Mouse (Mus musculus) midbrain, embryonic 16.5 days (tissue): ENCODE results near the gene Tsx. TPM values are rescaled to one million over a fixed set of nuclear protein-coding genes. Genes with fewer than 3 reads are reported as not detected.

Experiments used
- ATAC-seq: fragments of 200-750 bp; cut with Nextera tagmentation; 2 replicates; pipeline ENCODE4 v1.8.0; 2017; ENCODE audit warnings: moderate TSS enrichment
- H3K27ac ChIP-seq: fragments of 300-500 bp; sonication (generic); 2 replicates; pipeline ENCODE4 v1.5.1; 2014; ENCODE audit warnings: mild to moderate bottlenecking, low read length, mixed read lengths
- H3K27me3 ChIP-seq: fragments of 300-500 bp; sonication (generic); 2 replicates; pipeline ENCODE4 v1.6.1; 2014; ENCODE audit warnings: low read depth, low read length, mixed read lengths; ENCODE audit not compliant: control insufficient read depth, insufficient read depth
- H3K36me3 ChIP-seq: fragments of 300-500 bp; sonication (generic); 2 replicates; pipeline ENCODE4 v1.6.1; 2014; ENCODE audit warnings: mild to moderate bottlenecking, low read length, moderate library complexity, mixed read lengths; ENCODE audit not compliant: control insufficient read depth, insufficient read depth
- H3K4me1 ChIP-seq: fragments of 300-500 bp; sonication (generic); 2 replicates; pipeline ENCODE4 v1.6.1; 2014; ENCODE audit warnings: mild to moderate bottlenecking, low read length, mixed read lengths; ENCODE audit not compliant: control insufficient read depth, insufficient read depth
- H3K4me2 ChIP-seq: fragments of 300-500 bp; sonication (generic); 2 replicates; pipeline ENCODE4 v1.6.1; 2014; ENCODE audit warnings: mild to moderate bottlenecking, low read length, mixed read lengths
- H3K4me3 ChIP-seq: fragments of 300-500 bp; sonication (generic); 2 replicates; pipeline ENCODE4 v1.5.1; 2014; ENCODE audit warnings: low read depth, mild to moderate bottlenecking, low read length, moderate library complexity, mixed read lengths
- H3K9ac ChIP-seq: fragments of 300-500 bp; sonication (generic); 2 replicates; pipeline ENCODE4 v1.6.1; 2014; ENCODE audit warnings: low read depth, low read length, mixed read lengths
- H3K9me3 ChIP-seq: fragments of 300-500 bp; sonication (generic); replicated peaks from 2 replicates; pipeline ENCODE4 v1.6.1; 2014; ENCODE audit warnings: mild to moderate bottlenecking, low read length, mixed read lengths; ENCODE audit not compliant: control insufficient read depth, poor library complexity, severe bottlenecking
- WGBS: fragments of 180-500 bp; shearing (Covaris S2); extraction: QIAGEN DNeasy Blood & Tissue Kit; methylation state at CpG from one replicate; pipeline ENCODE4 v1.1.7; 2014; 5-methylcytosine and 5-hydroxymethylcytosine counted together
- polyA plus RNA-seq: library from polyadenylated mRNA; unstranded; fragments of >200 nt; fragmentation: Nextera tagmentation; extraction: Ambion mirVana; gene quantifications from 2 replicates; pipeline ENCODE4 v1.2.1, GENCODE M21; 2015

The Tsx gene
- polyA plus RNA-seq, result not detected in 2 replicates

DNA sequence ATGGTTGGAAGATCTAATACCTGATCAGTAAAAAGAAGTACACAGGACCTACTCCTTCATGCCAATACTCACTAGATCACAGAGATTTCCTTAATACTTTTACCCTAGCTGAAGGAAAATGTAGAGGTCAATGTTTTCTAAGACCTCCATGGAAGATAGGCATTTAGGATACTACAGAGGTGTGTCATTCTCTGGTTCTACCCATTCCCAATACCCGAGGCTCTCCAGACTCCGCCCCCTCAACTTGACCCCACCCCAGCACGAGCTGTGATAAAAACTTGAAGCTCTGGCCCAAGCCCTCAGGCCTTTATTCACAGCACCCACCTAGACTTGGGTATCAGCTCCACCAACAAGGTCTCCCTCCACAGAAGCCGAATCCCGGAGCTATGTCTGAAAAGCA, at the start of gene Tsx:
Gene Tsx (plus strand): TSS at position 301 of the 400 bp plus-strand sequence.
- H3K4me1 ChIP-seq, result no peaks in the 10 kb centered on the region
- H3K27ac ChIP-seq, result no peak within 1 kb of the TSS
- 87% methylated on average over 5 of the region's 5 CpGs for WGBS
- H3K4me2 ChIP-seq, result no peak within 1 kb of the TSS
- peaks cover 30% of the 10 kb centered on the region for H3K27me3 ChIP-seq
- ATAC-seq, result no peak
- no peak within 1 kb of the TSS for H3K4me3 ChIP-seq
- no peaks in the 10 kb centered on the region for H3K36me3 ChIP-seq
- no peak within 1 kb of the TSS for H3K9ac ChIP-seq
- no peaks in the 10 kb centered on the region for H3K9me3 ChIP-seq

DNA sequence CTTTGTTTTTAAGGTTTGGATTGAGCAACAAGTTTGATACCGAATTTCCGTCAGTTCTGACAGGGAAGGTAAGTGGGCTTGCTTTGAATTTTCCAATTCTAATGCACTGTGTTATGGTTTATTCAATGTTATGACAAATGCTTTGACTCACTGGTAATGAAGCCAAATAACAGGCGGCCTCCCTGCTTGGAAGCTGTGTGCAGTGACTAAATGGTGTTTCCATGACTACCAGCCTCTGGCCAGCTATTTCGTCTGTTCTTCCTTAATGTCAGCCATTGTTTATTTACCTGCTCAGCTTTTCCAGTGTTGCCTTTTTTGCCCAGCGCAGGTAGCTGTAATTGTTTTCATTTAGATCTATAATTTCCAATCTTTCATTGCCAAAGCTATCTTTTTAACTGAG, 48.1 kb upstream of the Tsx start:
- Histone ChIP-seq H3K27ac (no peak overlapping the region), H3K9ac (no peak overlapping the region), H3K36me3 (no peaks in the 10 kb centered on the region), H3K9me3 (no peaks in the 10 kb centered on the region), H3K4me1 (no peaks in the 10 kb centered on the region), H3K27me3 (peaks cover 5% of the 10 kb centered on the region; the same call in 1 of the 2 replicates), H3K4me2 (no peak overlapping the region), H3K4me3 (no peak overlapping the region)
- peak; percentile 56; the same call in 1 of the 2 replicates for ATAC-seq
- WGBS, result 39% methylated on average over 5 of the region's 5 CpGs

DNA sequence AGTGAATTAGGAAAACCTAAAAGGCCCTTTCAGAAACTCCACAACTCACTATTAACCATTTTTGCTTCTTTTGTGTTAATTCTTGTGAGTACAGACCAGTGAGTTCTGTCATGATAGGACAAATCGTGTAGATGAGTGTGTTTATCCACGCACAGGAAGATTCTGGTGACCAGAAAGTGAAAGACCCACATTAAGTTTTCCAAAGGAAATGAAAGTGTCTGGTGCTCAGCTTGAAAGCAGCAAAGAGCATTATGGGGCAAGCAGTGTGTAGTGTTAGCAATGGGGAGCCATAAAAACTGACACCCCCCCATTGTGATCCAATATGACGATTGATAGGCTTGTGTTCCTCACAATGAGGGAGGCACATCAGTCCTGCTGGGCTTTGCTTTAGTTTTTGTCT, 45.6 kb upstream of the Tsx start:
- no peaks in the 10 kb centered on the region for H3K9me3 ChIP-seq

DNA sequence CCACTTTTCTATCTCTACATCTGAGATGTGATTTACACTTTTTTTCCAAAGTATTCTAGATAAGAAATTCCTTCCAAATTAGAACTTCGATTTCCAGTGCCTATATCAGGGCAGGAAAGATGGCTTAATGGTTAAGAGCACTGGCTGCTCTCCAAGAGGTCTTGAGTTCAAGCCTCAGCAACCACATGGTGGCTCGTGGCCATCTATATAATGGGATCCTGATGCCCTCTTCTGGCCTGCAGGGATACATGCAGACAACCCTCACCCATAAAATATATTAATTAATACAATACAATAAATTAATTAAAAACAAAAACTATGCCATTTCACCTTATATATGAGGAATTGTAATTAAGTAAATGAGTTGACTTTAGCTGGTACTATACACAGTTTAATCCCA, 43.0 kb upstream of the Tsx start:
- no peak for ATAC-seq
- H3K4me1 ChIP-seq, result no peaks in the 10 kb centered on the region
- no peak overlapping the region for H3K4me3 ChIP-seq
- H3K27ac ChIP-seq, result no peak overlapping the region
- WGBS, result 79% methylated on average over 2 of the region's 2 CpGs
- H3K27me3 ChIP-seq, result peaks cover 7% of the 10 kb centered on the region; the same call in 1 of the 2 replicates
- no peaks in the 10 kb centered on the region for H3K36me3 ChIP-seq
- H3K9me3 ChIP-seq, result no peaks in the 10 kb centered on the region
- no peak overlapping the region for H3K4me2 ChIP-seq
- no peak overlapping the region for H3K9ac ChIP-seq

More for the DNA sequence above, 45.6 kb upstream of the Tsx start:
- Histone ChIP-seq H3K9ac (no peak overlapping the region), H3K4me1 (no peaks in the 10 kb centered on the region), H3K36me3 (no peaks in the 10 kb centered on the region), H3K4me3 (no peak overlapping the region), H3K27me3 (peaks cover 5% of the 10 kb centered on the region; the same call in 1 of the 2 replicates), H3K27ac (no peak overlapping the region), H3K4me2 (no peak overlapping the region)
- 60% methylated on average over 3 of the region's 3 CpGs for WGBS
- ATAC-seq, result no peak

DNA sequence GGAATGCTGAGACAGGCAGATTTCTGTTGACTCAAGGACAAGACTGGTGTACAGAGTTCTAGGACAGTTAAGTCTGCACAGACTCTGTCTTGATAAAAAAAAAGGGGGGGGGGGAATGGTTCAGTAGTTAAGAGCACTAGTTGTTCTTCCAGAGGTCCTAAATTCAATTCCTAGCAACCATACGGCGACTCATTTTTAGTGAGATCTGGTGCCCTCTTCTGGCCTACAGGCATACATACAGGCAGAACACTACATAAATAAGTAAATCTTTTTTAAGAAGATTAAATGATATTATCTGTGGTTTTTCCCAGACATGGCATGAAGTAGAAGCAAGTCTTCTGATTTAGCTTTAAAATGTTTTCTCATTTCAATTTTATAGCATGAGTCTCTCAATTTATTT, 42.6 kb upstream of the Tsx start:
- H3K27ac ChIP-seq, result no peak overlapping the region
- H3K4me1 ChIP-seq, result no peaks in the 10 kb centered on the region
- no peaks in the 10 kb centered on the region for H3K36me3 ChIP-seq
- no peak for ATAC-seq
- whole genome bisulfite sequencing, result 24% methylated on average over 2 of the region's 2 CpGs
- H3K9ac ChIP-seq, result no peak overlapping the region
- no peak overlapping the region for H3K4me3 ChIP-seq
- H3K9me3 ChIP-seq, result no peaks in the 10 kb centered on the region
- peaks cover 7% of the 10 kb centered on the region; the same call in 1 of the 2 replicates for H3K27me3 ChIP-seq
- no peak overlapping the region for H3K4me2 ChIP-seq

DNA sequence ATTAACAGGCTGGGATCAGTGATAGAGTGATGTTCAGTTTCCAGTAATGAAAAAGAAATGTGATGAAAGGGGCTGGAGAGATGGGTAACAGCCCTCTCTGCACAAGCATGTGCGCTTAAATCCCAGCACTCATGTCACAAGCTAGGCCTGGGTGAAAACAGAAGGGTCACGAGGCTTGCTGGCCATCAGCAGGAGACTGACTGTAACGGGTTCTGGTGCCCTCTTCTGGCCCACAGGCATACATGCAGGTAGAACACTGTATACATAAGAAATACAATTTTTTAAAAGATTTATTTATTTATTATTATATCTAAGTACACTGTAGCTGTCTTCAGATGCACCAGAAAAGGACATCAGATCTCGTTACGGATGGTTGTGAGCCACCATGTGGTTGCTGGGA, 40.0 kb upstream of the Tsx start:
- Histone ChIP-seq H3K4me1 (no peaks in the 10 kb centered on the region), H3K27ac (no peak overlapping the region), H3K27me3 (peaks cover 10% of the 10 kb centered on the region), H3K9me3 (no peaks in the 10 kb centered on the region), H3K36me3 (no peaks in the 10 kb centered on the region), H3K4me3 (no peak overlapping the region), H3K9ac (no peak overlapping the region), H3K4me2 (no peak overlapping the region)
- ATAC-seq, result no peak
- 66% methylated on average over 5 of the region's 5 CpGs for WGBS

DNA sequence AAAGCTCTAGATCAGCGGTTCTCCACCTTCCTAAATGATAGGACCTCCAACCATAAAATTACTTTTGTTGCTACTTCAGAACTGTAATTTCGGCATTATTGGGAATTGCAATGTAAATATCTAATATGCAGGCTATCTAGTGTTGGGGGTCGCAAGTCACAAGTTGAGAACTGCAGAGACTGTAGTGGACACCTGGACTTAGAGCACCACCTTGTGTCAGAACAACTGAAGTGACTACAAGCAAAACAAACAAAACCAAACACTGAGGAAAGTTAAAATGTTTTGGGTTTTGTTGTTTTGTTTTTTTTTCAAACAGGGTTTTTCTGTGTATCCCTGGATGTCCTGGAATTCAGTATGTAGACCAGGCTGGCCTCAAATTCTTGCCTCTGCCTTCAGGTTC, 29.7 kb upstream of the Tsx start:
- peaks cover 14% of the 10 kb centered on the region for H3K27me3 ChIP-seq
- H3K27ac ChIP-seq, result no peak overlapping the region

DNA sequence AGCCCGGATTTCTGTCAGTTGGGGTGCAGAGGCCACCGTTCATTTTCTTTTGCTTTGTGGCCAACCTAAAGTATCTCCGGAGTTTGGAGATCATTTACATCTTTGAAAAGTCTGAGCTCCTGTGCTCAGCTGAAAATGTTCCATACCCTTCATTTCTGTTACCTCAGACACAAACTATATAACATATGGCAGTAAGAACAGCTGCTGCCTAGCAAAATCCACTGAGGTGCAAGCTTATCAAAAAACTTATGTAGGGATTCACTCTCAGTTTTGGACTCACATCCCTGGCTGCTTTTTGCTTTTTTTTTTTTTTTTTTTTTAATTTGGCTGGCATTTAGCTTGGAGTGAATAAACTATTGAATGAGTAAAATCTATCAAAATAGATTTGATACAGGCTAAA, 26.1 kb upstream of the Tsx start:
- Histone ChIP-seq H3K4me3 (no peak overlapping the region), H3K4me2 (no peak overlapping the region), H3K9me3 (no peaks in the 10 kb centered on the region), H3K36me3 (no peaks in the 10 kb centered on the region), H3K4me1 (no peaks in the 10 kb centered on the region), H3K9ac (no peak overlapping the region), H3K27ac (no peak overlapping the region), H3K27me3 (peaks cover 8% of the 10 kb centered on the region)
- 95% methylated on average over 3 of the region's 3 CpGs for WGBS
- no peak for ATAC-seq

More for the DNA sequence above, 29.7 kb upstream of the Tsx start:
- H3K4me2 ChIP-seq, result no peak overlapping the region
- 81% methylated on average over 3 of the region's 3 CpGs for WGBS
- no peaks in the 10 kb centered on the region for H3K4me1 ChIP-seq
- no peak overlapping the region for H3K9ac ChIP-seq
- H3K9me3 ChIP-seq, result no peaks in the 10 kb centered on the region
- no peak overlapping the region for H3K4me3 ChIP-seq
- ATAC-seq, result no peak
- H3K36me3 ChIP-seq, result no peaks in the 10 kb centered on the region

DNA sequence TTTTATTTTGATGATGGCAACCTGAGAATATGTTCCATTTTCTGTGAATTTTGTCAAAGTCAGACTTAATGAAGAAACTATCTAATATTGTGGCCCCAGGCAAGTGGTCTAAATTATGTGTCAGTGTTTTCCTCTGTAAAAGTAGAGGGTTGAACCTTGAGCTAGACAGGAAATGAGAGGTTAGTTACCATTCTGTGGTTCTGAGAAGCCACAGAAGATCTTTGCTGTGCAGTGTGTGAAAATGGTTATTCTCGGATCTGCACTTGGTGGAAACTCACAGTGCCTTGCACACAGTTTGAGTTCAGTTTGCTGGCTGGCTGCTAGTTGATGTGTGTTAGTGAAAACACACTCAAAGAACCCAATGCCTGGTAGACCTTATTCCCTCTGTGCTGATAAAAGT, 20.4 kb upstream of the Tsx start:
- no peak overlapping the region for H3K27ac ChIP-seq
- 72% methylated on average over 1 of the region's 1 CpGs for WGBS
- H3K36me3 ChIP-seq, result no peaks in the 10 kb centered on the region
- H3K4me1 ChIP-seq, result no peaks in the 10 kb centered on the region
- no peak overlapping the region for H3K9ac ChIP-seq
- no peaks in the 10 kb centered on the region for H3K9me3 ChIP-seq
- ATAC-seq, result no peak
- peaks cover 9% of the 10 kb centered on the region for H3K27me3 ChIP-seq
- no peak overlapping the region for H3K4me3 ChIP-seq
- H3K4me2 ChIP-seq, result no peak overlapping the region
